Mouse (Mus musculus) layer of hippocampus, adult 8-10 months (tissue): ENCODE data around the gene Htr7. TPM values are rescaled to one million over a fixed set of nuclear protein-coding genes. Genes with fewer than 3 reads are reported as not detected.

ENCODE experiments used
- DNase-seq, 2 experiments: peaks; one replicate each; pipeline ENCODE4 v3.0.0; 2022; ENCODE audit warnings: low spot score in 2 of 2
- total RNA-seq, 4 experiments: library from RNA; stranded (reverse); gene quantifications; 2 replicates each; pipeline ENCODE4 v1.2.4; 2022

The Htr7 gene
- 10 to 100 TPM in 1 of 4 experiments, 1 to 10 TPM in 3; 9.1 to 10.0 (median 9.9) TPM for total RNA-seq

GRCm38 (mm10) chr19:36057231-36057811 lies at the start of gene Htr7:
Gene Htr7 (minus strand): TSS chr19:36057507.
- peak in 1 of 2 experiments; percentile 6 for DNase-seq

GRCm38 (mm10) chr19:36103909-36104308 lies 46.6 kb upstream of the Htr7 start:
- DNase-seq = no peak

GRCm38 (mm10) chr19:36098916-36099315 lies 41.6 kb upstream of the Htr7 start:
- DNase-seq = no peak

- DNase-seq = no peak
These were observed 41.0 kb upstream of the Htr7 start for GRCm38 (mm10) chr19:36098265-36098664.

GRCm38 (mm10) chr19:36097194-36097593 lies 39.9 kb upstream of the Htr7 start:
- DNase-seq = no peak

GRCm38 (mm10) chr19:36090781-36091180 lies 33.5 kb upstream of the Htr7 start:
- DNase-seq = no peak

GRCm38 (mm10) chr19:36083262-36084225 lies 26.2 kb upstream of the Htr7 start, which contains the start of gene Rpp30:
Gene Rpp30 (plus strand): TSS chr19:36083716.
- DNase-seq = peak; percentile 80 to 85

- peak; percentile 14 to 15 for DNase-seq
These were observed 25.4 kb upstream of the Htr7 start for GRCm38 (mm10) chr19:36082606-36083261.

GRCm38 (mm10) chr19:36062801-36063529 lies 5.7 kb upstream of the Htr7 start:
- DNase-seq = no peak

GRCm38 (mm10) chr19:36056502-36057221 lies 645 bp downstream of the Htr7 start:
- peak in 1 of 2 experiments; percentile 3 for DNase-seq

- DNase-seq = no peak
These were observed 11.3 kb downstream of the Htr7 start for GRCm38 (mm10) chr19:36046046-36046445.

- no peak for DNase-seq
These were observed 42.5 kb downstream of the Htr7 start for GRCm38 (mm10) chr19:36014836-36015235.

GRCm38 (mm10) chr19:36006277-36006676 lies 51.0 kb downstream of the Htr7 start:
- DNase-seq = no peak

- DNase-seq = no peak
These were observed 52.3 kb downstream of the Htr7 start for GRCm38 (mm10) chr19:36004961-36005360.

GRCm38 (mm10) chr19:36002476-36003445 lies 54.5 kb downstream of the Htr7 start:
- peak; percentile 38 to 42 for DNase-seq

GRCm38 (mm10) chr19:36001512-36001911 lies 55.8 kb downstream of the Htr7 start:
- no peak for DNase-seq

- no peak for DNase-seq
These were observed 56.4 kb downstream of the Htr7 start for GRCm38 (mm10) chr19:36000955-36001354.

GRCm38 (mm10) chr19:35997384-35997783 lies 59.9 kb downstream of the Htr7 start:
- no peak for DNase-seq

GRCm38 (mm10) chr19:35987461-35987860 lies 69.8 kb downstream of the Htr7 start:
- no peak for DNase-seq
